Mouse (Mus musculus) cerebral cortex, adult 2 months (tissue): ENCODE results near the gene Gm6525.

Experiments used
- WGBS: fragments of 180-500 bp; shearing (Covaris S2); methylation state at CpG from one replicate; pipeline ENCODE4 v1.1.7; 2018; 5-methylcytosine and 5-hydroxymethylcytosine counted together

Gene Gm6525

DNA sequence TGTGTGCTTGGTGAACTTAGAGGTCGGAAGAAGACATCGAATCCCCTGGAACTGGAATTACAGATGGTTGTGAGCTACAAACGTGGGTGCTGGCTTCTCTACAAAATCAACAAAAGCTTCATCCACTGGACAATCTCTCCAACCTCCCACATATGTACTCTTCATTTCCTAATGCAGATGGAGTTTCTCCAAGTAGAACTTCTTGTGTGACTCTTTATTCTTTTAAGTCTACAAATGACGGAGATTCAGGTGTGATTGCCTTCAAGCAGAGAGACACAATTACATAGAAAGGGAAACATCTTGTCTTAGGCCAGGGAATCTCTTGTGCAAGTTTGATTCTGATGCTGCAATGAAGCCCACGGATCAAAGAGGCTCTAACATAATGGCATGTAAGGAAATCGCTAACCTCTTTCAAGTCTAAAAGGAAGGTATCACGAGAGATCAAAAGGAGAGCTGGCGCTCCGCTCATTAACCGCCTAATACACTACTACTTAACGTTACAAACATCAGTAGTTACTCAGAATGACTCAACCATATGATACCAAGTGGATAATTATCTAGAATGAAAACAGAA is at the start of gene Gm6525:
Gene Gm6525 (plus strand): TSS at position 524 of the 574 bp plus-strand sequence.
- 62% methylated on average over 11 of the region's 11 CpGs for WGBS

DNA sequence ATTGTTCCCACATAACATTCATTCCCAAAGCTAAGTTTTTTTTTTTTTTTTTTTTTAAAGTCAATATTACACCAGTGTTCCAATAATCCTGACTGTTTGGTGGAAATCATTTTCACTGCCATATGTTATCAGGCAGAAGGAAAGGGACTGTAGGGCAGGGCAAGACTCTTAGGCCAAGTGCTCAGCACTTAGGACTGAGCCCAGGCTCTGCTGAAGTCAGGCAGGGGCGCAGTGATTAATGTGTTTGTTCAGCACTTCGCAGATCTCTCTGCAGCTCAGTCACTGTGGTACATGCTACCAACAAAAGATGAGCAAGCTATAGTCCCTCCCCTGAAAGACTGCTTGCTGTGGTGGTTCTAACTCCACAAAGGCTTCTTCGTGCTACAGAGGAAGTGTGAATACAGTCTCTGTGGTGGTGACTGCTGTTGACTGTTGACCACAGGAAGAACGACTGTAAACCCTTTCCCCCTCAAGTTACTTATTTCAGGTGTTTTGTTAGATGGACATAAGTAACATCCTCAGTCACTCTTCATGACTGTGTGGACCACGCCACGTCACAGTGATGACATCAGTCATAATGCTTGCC is 48.1 kb upstream of the Gm6525 start:
- WGBS: 77% methylated on average over 6 of the region's 6 CpGs

GRCm38 (mm10) chr3:84126721-84127120 is 47.2 kb upstream of the Gm6525 start:
- WGBS: 89% methylated on average over 3 of the region's 3 CpGs

DNA sequence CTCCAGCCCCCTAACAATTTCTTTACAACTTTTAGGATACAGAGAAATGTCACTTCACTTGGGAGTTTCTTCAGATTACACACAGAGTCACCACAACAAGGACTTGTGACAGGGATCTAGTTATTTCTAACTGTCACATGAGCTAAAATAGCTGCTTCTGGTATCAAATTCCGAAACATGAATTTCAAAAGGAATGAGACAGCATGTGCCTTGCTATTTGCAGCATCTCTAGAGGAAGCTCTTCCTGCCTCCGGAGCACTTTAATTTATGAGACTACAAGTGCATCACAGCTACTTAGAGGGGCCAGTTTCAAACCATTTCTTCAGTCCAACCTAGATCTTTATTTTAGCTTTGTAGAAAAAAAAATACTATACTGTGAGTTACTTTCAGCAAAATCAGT is 46.5 kb upstream of the Gm6525 start:
- 45% methylated on average over 2 of the region's 2 CpGs for WGBS

DNA sequence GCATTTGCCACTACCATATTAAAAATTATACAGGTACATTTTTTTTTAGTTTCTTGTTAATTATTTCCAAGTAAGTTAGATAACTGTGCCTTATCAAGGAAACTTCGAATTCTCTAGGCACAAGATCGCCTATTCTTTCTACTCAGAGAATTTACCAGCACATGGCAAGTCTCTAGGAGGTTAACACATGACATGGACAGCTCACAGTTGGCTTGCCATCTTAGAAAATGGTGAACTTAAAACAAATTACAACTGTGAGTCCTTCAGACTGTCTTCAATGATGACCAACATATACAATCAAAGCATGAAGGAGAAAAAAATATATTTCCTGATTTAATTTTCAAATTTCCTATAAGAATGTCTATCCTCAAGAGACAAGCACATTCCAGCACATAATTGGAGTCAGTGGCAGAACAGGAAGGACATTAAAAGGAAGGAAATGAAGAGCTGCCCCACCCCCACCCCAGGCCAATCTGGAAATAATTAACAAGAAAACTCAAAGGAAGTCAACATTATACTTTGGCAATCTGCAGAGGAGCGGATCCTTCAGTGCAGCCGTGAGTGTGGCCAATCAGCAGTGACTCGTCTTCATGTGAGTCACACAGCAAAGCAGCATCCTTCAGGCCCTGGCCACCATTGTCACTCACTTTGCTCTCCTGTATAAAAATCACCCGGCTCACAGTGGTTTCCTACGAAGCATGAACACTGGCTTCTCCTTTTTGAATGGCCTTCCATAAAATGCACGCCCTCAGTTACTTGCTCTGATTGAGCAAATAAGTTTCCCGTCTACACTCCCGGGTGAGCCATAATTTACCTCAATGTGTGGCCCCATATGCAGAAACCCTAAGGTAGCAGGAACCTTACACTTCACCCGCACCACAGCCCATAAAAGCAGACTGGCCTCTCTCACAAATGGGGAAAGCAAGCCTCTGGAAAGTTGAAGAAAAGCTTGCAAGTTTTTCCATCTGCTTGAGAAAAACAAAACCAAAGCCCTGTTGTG is 44.7 kb upstream of the Gm6525 start:
- 79% methylated on average over 11 of the region's 11 CpGs for WGBS

DNA sequence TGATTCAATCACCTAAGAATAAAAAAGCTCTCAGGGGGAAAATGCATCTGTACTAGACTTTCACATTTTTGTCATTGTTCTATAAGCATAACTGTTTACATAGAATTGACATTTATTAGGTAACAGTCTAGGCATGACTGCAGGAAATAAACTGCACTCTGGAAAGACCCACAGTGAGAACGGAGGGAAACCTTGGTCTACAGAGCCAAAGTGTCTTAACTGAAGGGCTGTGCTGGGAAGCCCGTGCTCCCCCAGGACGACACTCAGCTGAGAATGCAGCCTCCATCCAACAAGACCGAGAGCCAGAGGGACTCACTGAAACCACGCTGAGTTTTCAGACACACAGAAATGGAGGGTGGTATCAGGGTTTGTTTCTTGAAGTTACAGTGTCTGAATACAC is 43.1 kb upstream of the Gm6525 start:
- 73% methylated on average over 5 of the region's 5 CpGs for WGBS

DNA sequence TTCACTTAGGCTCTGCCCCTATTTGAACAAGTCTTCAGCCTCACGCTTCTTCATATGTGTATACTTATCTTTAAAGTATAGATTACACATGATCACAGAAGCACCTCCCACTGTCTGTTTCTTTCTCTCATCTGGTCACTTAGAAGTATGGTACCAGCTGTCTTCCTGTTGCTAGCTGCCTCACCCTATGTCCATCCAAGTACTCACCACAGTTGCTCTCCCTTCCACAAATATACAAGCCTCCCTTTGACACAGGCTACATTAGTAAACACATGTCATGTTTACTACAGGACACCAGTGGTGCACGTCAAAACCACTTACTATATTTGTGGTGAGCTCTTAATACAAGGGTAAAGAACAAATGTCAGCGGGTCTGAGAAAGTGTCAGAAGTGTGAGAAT is 42.5 kb upstream of the Gm6525 start:
- 96% methylated on average over 3 of the region's 3 CpGs for WGBS

DNA sequence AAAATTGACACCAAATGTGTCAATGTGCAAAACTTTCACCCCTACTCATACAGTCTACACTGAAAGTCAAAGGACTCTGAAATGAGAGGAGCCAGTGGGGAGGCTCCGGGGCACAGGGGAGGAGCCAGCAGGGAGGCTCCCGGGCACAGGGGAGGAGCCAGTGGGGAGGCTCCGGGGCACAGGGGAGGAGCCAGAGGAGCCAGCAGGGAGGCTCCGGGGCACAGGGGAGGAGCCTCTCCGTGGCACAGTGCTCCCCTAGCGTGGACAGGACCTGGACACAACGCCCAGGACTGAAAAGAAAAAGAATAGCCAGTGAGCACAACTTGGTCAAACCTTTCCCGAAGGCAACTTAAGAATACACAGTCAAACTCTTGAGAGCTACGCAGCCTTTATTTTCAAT is 38.5 kb upstream of the Gm6525 start:
- WGBS: 35% methylated on average over 9 of the region's 9 CpGs

GRCm38 (mm10) chr3:84135933-84136332 is 38.0 kb upstream of the Gm6525 start:
- 68% methylated on average over 6 of the region's 6 CpGs for WGBS

DNA sequence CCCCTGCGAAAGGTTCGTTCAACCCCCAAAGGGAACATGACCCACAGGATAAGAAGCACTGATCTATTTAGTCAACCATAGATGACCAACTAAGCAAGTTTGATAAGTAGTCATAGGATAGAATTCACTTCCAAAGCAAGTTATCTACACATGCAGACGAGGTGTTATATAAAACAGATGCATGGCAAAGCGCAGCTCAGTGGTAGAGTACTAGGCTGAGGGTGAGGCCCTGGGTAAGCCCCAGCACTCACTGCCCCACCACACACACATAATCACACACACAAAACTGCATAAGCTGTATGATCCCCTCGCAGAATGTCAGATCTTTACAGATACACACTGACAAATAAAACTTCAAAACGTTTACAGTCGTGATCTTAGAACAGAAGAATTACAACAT is 37.4 kb upstream of the Gm6525 start:
- 90% methylated on average over 7 of the region's 7 CpGs for WGBS

DNA sequence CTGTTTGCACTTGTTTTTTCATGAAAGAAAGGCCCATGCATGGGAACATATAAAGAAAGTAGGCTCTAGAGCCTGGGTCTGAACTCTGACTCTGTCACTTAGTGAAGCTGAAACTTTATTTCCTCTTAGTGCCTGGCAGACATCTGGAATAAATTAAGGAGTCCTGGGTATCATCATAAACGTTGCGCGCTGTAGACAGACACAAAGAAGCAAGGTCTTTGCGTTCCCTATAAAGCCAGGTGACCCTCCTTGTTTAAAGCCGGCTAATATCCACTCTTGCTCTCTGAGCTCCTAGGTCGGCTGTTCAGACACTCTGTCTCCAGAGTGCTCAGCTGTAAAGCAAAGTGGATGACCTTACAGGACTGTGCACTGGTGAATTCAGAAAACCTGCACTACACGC is 33.0 kb upstream of the Gm6525 start:
- WGBS: 87% methylated on average over 7 of the region's 7 CpGs

DNA sequence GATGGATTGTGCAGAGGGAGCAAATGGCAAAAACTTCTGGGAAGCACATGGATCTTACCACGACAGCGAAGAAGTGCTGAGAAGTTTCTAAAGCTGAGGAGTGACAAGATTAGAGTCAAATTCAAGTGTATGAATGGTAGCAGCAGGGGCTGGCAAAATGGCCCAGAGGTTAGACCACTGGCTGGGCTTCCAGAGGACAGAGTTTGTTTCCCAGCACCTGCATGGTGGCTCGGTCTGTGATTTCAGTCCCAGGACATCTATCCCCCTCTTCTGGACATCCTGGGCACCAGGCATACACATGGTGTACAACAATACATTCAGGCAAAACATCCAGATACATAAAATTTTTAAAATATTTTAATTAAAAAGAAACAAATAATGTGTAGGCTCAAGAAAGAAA is 24.1 kb upstream of the Gm6525 start:
- 99% methylated on average over 3 of the region's 3 CpGs for WGBS

DNA sequence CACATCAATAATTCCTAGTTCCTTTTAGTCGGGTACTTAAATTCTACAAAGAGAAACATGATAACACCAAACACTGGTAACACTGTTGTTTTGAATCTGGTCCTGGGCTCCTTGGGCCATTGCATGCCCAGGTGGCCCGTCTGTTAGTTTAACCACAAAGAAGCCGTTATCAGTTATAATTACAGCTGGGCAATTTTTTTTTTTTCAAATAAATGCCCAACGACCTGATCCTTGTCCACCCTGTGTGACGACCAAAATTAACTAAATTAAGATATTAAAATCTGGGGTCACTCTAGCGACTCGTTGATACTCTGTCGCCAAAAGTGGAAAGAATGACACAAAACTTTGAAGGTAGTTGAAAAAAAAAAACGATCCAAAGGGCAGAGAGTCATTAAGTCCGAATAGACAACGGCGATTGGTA is 19.2 kb upstream of the Gm6525 start:
- whole genome bisulfite sequencing: 30% methylated on average over 12 of the region's 12 CpGs

DNA sequence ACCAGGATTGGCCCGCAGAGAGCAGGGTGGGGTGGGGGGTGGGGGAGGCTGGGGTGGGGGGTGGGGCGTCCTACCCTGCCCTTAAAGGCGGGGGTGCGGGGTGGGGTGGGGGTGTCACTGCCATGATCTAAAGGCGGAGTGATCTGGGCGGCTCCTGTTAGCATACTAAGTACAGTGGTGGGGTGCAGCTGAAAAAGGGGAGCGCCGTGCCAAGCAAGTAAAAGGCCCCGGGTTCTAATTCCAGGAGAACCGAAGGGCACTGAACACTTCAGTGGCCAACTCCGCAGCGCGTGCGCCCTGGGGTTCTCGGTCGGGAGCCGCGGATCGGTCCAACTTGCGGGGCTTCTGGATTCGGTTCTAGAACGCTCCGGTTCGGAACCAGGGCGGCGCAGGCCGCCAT is 18.8 kb upstream of the Gm6525 start:
- WGBS: under 1% methylated on average over 26 of the region's 27 CpGs

DNA sequence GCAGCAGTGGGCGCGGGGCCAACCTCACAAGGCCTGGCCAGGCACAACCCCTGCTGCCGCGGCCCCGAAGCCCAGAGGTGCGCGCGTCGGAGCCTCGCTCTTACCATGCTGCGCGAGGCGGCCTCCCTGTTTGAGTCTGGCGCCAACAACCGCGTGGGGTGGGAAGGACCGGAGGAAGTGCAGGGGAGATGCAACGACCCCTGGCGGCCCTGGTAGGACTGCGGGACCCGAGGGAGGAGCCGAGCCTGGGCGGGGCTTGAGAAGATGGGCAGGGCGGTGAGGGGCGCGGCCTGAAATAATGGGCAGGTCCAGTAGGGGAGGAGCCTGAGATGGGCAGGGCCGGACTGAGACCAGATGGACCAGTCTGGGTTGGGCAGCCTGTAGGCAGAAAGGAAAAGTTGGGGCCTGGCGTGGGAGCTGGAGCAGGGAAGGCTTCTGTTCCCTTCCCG is 18.3 kb upstream of the Gm6525 start, which contains the start of gene Mnd1:
Gene Mnd1 (minus strand): TSS at position 229 of the 449 bp plus-strand sequence.
- WGBS: under 1% methylated on average over 29 of the region's 29 CpGs

DNA sequence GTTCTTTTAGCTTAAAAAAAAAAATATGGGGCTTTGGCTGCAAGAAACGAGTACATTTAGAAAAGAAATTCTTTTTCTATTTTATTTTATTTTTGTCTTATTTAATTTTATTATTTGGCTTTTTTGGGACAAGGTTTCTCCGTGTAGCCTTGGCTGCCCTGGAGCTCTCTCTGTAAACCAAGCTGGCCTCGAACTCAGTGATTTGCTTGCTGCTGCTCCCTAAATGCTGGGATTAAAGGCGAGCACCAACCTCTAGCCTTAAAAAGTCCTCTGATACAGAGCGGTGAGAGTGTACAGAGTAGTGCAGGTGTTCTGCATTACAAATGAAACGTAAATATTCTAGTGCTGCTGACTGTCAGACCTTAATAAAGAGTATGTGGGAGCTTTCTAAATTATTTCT is 17.8 kb upstream of the Gm6525 start:
- 37% methylated on average over 6 of the region's 6 CpGs for WGBS

DNA sequence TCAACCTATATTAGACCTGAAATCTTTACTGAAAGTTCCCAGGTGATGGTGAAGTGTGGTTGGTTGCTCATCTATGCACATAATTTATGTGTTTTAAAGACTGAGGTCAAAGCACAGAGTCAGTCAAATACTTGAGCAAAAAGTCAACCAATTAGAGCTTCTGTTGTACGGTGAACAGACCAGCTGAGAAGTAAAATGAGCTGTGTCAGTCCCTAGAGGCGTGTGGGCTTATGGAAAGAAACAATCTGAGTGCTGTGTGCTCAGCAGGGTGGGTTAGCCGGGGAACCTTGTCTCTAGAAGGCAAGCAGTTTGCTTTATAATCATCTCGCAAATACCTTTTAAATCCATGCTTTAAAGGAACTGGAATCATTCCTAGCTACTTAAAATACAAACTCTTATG is 16.9 kb upstream of the Gm6525 start:
- WGBS: 26% methylated on average over 4 of the region's 4 CpGs

DNA sequence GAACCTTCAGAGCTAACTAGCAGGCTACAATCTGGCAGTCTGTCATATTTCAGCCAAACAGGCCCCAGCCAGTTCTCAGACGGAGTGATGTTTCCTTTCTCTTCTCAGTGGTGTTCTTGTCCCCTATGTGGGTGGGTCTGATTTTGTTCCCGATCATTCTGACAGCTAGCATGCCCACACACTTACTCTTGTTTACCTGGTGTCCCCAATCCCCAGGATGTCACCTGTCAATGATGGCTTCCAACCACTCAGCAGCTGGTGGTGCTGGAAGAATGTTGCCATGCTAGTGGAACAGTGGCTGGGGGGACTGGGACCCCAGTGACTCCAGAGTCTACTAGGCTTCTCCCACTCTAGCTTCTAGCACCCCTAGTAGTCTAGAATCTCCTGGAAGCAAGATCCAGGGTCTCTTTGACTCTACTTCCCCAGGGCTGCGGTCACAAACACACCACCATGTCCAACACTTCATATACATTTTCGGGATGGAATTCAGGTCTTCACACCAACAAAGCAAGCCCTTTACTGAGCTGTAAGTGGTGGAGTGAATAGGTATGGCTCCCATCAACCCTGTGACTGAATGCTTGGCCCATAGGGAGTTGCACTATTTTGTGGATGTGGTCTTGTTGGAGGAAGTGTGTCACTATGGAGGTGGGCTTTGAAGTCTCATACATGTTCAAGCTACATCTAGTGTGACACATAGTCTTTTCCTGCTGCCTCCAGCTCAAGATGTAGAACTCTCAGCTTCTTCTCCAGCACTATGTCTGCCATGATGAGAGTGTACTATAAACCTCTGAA is 16.1 kb upstream of the Gm6525 start:
- WGBS: 72% methylated on average over 4 of the region's 4 CpGs

- 94% methylated on average over 3 of the region's 3 CpGs for WGBS
Measured at GRCm38 (mm10) chr3:84165391-84165790, 8.5 kb upstream of the Gm6525 start.

- 57% methylated on average over 5 of the region's 5 CpGs for whole genome bisulfite sequencing
Measured at GRCm38 (mm10) chr3:84166073-84166472, 7.8 kb upstream of the Gm6525 start.

DNA sequence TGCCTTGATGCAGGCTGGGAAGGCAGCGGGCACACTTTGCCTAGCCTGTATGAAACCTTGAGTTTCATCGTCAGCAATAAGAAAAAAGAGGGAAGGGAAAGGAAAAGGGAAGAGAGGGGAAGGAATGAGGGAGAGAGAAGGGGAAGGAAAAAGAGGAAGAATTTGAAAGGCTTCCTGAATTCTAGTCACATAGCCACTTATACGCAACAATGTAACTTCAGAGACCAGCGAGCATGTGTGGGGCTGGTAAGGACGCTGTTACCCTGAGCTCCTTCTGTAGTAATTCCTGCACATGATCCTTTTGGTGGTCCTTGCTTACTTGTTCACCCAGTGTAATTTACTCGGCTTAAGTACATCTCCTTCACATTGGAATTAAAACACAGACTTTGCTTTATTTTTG is 5.0 kb upstream of the Gm6525 start:
- WGBS: 82% methylated on average over 6 of the region's 6 CpGs
